Mouse (Mus musculus) retina, postnatal 1 day (tissue): ENCODE results near the gene Galnt11.
"Not testable (repeated sequence)": the region's sequence is repeated elsewhere in the genome, so short reads cannot be mapped to it uniquely, and the experiment has no call there.

ENCODE experiments used
- DNase-seq: peaks from one replicate; pipeline ENCODE4 v3.0.0-alpha.2; 2012

Gene Galnt11

GRCm38 (mm10) chr5:25221604-25222003 is at the start of gene Galnt11:
Galnt11 (plus strand) TSS chr5:25221904.
- DNase-seq, result no peak

- DNase-seq, result not testable (repeated sequence)
Measured at GRCm38 (mm10) chr5:25177937-25178336, 43.8 kb upstream of the Galnt11 start.

GRCm38 (mm10) chr5:25178543-25178942 is 43.2 kb upstream of the Galnt11 start:
- DNase-seq, result not testable (repeated sequence)

GRCm38 (mm10) chr5:25179284-25179683 is 42.4 kb upstream of the Galnt11 start:
- DNase-seq, result no peak

- DNase-seq, result no peak
Measured at GRCm38 (mm10) chr5:25179936-25180488, 41.7 kb upstream of the Galnt11 start.

GRCm38 (mm10) chr5:25181004-25181531 is 40.6 kb upstream of the Galnt11 start, which contains the start of gene Galntl5:
Galntl5 (plus strand) TSS chr5:25181460.
- DNase-seq, result no peak

- no peak for DNase-seq
Measured at GRCm38 (mm10) chr5:25183595-25183994, 38.1 kb upstream of the Galnt11 start.

GRCm38 (mm10) chr5:25184594-25184993 is 37.1 kb upstream of the Galnt11 start:
- DNase-seq, result no peak

- peak; percentile 32 for DNase-seq
Measured at GRCm38 (mm10) chr5:25187727-25188126, 34.0 kb upstream of the Galnt11 start.

GRCm38 (mm10) chr5:25188802-25189201 is 32.9 kb upstream of the Galnt11 start:
- no peak for DNase-seq

- no peak for DNase-seq
Measured at GRCm38 (mm10) chr5:25190521-25190920, 31.2 kb upstream of the Galnt11 start.

- DNase-seq, result no peak
Measured at GRCm38 (mm10) chr5:25211872-25212271, 9.8 kb upstream of the Galnt11 start.

- DNase-seq, result not testable (repeated sequence)
Measured at GRCm38 (mm10) chr5:25213216-25213615, 8.5 kb upstream of the Galnt11 start.

GRCm38 (mm10) chr5:25215006-25215405 is 6.7 kb upstream of the Galnt11 start:
- no peak for DNase-seq

- peak; percentile 93 for DNase-seq
Measured at GRCm38 (mm10) chr5:25222752-25223702, 1.3 kb downstream of the Galnt11 start, which contains the start of gene E130116L18Rik. E130116L18Rik (minus strand) TSS chr5:25223153.

GRCm38 (mm10) chr5:25224377-25224776 is 2.7 kb downstream of the Galnt11 start:
- not testable (repeated sequence) for DNase-seq

- DNase-seq, result no peak
Measured at GRCm38 (mm10) chr5:25243101-25243500, 21.4 kb downstream of the Galnt11 start.

- DNase-seq, result no peak
Measured at GRCm38 (mm10) chr5:25245806-25246472, 24.2 kb downstream of the Galnt11 start.

GRCm38 (mm10) chr5:25246473-25246865 is 24.8 kb downstream of the Galnt11 start:
- DNase-seq, result no peak

GRCm38 (mm10) chr5:25247036-25247435 is 25.3 kb downstream of the Galnt11 start:
- no peak for DNase-seq

GRCm38 (mm10) chr5:25252423-25252822 is 30.7 kb downstream of the Galnt11 start:
- DNase-seq, result no peak

GRCm38 (mm10) chr5:25252825-25253544 is 31.3 kb downstream of the Galnt11 start:
- no peak for DNase-seq
